Mouse (Mus musculus) heart, adult 11 months (tissue): ENCODE measurements around the gene Mdm2.
"Not testable (repeated sequence)": the region's sequence is repeated elsewhere in the genome, so short reads cannot be mapped to it uniquely, and the experiment has no call there.

Experiments
- DNase-seq: peaks from one replicate; pipeline ENCODE4 v3.0.0; 2022

Gene Mdm2

DNA sequence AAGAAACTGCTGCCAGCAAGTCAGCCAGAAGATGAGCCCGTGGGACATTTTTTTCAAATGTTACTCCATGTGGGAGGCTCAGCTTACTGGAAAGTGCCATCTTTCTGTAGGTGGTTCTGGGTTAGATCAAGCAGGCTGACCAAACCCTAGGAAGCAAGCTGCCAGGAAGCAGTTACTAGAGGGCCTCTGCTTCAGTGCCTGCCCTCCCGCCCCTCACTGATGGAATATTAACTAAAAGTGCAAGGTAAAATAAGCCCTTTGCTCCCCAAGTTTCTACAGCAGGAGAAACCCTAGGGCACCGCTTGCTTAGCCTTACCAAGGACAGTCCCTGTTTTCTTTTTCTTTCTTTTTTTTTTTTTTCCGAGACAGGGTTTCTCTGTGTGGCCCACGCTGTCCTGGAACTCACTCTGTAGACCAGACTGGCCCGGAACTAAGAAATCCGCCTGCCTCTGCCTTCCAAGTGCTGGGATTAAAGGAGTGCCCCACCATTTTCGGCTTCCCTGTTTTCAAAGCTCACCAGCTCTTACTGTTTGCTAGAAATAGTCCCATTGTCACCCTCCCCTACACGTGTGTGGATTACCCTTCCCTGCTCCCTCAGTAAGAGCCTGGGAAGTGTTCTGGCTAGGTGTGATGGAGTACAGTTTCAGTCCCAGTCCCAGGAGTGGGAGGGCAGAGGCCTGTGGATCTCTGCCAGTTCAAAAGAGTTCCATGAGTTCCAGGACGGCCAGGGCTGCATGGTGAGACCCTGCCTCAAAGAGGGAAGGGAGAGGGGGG lies 37.9 kb upstream of the Mdm2 start:
- DNase-seq = no peak

DNA sequence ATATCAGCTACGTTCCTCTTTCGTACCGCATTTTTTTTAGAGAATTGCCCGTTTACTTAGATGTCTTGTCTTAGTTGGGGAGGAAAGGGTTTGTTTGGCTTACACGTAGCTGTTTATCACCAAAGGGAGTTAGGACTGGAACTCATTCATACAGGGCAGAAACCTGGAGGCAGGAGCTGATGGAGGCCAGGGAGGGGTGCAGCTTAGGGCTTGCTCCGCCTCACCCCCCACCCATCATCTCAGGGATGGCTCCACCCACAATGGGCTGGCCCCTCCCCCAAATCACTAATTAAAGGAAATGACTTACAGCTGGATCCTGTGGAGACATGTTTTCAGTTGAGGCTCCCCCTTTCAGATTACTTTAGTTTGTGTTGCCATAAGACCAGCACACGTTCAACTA lies 37.2 kb upstream of the Mdm2 start:
- DNase-seq = no peak

DNA sequence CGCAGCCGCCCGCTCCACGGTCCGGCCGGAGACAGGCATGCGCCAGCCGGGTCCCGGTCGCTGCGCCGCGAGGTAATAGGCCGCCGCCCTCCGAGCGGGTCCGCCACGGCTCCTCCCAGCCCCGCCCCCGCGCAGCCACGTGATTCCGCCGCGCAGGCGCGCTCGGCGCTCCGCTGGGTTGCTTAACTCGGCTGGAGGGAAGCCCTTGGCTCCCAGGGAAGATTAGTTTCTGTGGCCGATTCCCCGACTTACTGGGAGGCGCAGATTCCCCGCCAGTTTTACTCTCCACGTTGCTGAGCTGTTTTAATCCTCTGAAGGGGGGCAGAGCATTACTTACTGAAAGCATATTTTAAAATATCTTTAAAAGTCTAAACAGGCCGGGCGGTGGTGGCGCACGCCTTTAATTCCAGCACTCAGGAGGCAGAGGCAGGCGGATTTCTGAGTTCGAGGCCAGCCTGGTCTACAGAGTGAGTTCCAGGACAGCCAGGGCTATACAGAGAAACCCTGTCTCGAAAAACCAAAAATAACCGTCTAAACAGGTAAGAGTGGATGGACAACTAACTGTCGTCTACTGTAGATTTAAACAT lies 35.8 kb upstream of the Mdm2 start, which contains the start of gene Slc35e3:
Gene Slc35e3 (minus strand): TSS at position 69 of the 587 bp plus-strand sequence.
- DNase-seq = peak; percentile 100

DNA sequence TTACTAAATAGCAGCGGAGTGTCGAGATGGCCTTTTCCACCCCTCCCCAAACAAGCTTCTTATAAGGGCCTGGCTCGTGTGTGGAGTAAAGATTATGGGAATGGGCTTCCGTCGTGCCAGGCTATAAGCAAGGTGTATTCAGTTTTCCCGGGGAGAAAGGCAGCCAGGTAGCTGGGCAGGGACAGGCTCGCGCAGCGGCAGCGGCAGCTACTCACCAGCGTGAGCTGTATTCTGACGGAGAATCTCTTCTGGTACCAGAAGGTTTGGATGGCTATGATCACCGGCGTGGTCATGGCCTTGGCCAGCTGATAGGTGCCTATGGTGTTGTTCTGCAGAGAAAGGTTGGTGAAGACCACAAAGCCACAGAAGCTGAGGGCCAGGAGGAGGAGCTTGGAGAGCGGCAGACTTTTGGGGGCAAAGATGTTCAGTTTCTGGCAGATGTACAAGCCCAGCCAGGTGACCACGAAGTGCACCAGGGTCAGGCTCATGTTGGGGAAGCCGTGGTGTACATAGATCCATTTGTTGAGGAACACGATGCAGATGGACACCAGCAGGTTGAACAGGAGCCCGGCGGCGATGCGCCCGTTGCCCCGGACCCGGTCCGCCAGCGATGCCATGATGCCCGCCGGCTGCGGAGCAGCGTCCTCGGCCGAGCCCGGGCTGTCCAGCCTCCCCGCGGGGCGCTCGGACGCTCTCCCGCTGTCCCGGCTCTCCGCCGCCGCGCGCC lies 35.2 kb upstream of the Mdm2 start:
- DNase-seq = peak; percentile 89

DNA sequence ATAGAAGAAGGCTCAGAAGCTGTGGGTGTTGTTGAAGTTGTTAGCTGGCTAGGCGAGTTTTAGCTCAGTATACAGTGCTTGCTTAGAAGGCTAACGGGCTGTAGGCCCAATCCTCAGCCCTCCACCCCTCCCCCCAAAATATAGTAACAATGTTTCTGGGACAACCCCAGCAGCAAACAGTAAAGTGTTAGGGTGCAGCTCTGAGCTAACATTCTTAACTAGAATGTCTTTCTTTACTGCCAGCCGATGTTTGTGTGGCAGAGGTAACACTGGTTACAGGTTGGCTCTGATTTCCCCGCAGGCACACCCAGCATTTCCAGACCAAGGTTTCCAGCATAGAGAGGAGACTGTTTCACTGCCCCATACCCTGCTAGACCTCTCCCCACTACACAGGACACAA lies 33.4 kb upstream of the Mdm2 start:
- no peak for DNase-seq

DNA sequence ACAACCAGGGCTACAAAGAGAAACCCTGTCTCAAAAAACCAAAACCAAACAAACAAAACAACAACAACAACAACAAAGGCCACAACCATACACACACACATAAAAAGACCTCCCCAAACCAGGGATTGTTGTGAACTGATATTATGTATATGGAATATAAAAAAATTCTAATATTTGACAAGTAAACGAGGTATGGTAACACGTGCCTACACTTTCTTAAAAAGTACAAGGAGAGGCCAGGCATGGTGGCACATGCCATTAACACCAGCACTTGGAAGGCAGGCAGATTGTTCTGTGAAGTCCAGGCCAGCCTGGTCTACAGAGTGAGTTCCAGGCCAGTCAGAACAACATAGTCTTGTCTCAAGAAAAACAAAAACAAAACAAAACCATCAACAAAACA lies 32.6 kb upstream of the Mdm2 start:
- no peak for DNase-seq

DNA sequence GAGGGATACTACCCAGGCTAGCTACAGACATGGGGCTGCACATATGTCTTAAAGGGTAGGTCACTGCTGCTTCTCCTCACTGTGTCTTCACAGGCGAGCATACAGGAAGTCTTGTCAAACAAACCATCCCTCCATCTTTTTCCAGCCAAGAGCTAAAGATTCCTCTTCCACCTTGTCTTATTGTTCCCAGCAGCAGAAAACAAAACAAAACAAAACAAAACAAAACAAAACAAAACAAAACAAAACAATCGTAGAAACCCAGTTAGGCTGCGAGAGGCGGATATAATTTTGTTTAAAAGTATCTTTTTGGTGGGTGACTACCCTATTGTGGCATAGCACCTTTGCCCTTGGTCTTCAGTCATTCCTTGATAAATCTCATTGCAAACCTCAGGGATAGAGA lies 32.1 kb upstream of the Mdm2 start:
- DNase-seq = no peak

DNA sequence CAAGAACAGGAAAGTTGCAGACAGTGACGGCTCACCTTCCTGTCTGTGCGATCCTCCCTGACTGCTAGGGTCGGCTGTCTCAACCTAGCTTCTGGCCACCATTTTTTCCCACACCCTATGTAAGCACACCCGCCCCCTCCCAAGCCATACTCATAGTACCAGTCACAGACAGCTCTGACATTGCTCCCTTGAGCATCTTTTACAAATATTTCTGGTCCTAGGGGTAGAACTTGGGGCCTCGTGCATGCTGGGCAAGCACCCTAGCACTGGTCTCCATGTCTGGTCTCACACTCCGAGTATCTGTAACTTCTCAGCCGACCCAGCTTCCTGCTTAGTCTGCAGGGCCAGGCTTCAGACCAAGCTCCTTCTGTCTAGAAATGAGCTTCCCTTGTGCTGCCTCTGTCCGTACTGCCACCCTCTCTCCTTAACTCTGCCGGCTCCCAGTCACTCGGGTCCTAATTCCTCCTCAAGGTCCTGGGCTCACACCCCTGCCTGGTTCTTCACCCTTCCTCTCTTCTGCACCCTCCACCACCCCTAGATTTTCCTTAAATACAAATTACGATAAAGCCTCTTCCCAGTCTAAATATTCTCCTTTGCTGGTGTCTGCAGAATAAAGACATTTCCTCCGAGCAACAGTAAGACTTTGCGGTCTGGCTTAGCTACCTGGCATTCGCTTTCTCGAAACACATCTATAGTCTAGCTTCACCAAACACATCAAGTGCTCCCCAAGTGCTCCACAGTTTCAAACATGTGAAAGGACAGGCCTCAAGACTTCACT lies 31.3 kb upstream of the Mdm2 start:
- DNase-seq = no peak

DNA sequence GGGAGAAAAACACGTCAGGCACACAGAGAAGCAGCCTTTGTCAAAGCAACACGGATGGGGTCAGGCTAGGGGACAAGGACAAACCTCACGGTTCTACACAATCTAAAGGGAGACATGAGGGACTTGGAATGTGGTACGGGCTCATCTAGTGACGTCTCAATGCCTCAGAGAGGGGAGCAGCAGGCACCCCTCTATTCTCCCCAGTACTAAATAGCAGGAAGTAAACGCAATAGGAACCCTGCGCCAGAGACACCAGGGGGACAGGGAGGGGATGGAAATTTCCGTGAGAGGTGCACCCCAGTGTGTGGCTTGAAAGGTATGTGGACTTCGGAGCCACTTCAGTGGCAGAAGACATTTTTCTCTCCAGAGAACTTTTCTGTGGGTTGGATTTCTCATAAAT lies 30.4 kb upstream of the Mdm2 start:
- no peak for DNase-seq

DNA sequence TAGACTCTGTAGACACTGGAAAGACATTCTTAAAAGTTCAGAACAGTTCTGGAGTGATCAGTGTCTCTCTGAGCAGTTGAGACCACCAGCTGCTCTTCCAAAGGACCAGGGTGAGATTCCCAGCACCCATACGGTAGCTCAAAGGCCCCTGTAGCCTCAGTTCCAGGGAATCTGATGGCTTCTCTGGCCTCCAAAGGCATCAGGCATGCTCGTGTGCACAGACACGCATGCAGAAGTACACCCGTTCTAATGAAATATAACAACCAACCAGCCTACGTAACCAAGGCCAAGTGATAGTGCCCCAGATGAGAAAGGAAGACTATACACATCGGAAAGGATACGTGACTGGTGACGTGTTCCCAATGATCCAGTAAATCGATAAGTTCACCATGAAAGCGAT lies 29.6 kb upstream of the Mdm2 start:
- DNase-seq = no peak

DNA sequence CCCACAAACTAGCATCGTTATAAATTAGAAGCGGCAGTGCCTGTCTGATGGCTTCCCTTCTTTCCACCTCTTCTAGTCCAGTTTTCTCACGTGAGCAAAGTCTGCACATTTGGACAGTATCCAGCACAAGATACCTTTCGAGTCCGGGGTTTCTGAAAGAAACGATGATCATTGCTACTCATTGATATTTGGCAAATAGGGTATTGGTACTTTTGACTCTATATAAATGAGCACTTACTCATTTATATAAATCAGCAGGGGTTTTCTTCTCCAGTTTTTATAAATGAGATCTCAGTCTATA lies 29.0 kb upstream of the Mdm2 start:
- no peak for DNase-seq

DNA sequence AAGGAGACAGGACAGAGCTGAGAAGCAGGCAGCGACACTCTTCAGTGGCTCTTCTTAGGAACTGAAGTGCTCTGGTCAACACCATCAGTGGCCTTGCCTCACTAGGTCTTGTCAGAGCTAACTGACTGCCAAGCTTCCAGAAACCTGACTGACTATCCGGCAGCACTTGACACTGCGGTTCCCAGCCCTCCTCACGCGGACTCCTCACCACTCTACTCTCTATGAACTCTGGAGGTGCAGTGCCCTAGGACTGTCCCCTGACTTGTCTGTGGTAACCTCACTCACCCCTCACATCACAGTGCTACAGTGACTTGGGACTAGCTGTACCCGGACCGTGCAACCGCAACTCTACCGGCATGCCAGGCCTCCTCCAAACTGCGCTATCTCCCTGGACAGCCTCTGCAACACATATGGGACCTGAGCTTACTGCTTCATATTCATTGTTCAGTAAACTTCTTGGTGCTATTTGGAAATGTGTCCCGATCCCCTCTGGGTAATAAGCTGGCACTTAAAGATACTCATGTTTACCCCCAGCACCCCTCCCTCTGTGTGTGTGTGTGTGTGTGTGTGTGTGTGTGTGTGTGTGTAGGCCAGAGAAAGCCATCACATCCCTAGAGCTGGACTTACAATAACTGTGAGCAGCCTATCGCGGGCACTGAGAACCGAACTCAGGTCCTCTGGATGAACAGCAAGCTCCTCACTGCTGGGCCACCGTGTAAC lies 28.5 kb upstream of the Mdm2 start:
- DNase-seq = no peak

DNA sequence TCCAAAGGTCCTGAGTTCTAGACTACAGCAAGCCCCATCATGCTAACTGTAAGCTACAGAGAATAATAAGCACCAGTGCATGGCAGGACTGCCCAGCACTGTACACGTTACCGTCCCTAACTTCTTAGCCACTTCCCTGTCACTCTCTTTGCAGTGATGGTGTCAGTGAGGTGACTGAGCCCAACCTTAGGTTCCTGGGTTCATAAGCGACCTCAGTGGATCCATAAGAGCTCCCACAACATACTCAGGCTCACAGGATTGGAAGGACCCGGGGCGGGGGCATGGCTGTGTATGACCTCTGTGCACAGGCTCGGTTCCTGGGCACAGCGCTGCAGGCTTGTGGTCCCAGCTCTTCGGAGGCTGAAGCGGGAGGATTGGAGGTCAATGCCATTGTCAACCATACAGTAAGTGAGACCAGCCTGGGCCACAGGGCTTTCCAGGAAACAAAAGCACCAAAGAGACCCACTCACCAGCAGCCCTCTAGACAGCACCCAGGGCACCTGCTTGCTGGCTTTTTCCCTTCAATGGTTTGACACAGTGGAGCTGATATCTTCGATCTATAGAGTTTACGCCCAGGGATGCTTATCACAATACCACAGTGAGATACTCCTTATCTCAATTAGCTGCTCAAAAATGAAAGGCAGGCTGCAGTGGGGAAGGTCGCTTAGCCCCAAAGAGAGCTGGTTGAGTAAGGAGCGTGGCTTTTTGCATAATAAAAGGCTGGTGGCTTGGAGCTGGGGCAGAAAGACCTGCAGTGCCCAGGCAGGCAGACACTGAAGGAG lies 27.8 kb upstream of the Mdm2 start:
- DNase-seq = no peak

DNA sequence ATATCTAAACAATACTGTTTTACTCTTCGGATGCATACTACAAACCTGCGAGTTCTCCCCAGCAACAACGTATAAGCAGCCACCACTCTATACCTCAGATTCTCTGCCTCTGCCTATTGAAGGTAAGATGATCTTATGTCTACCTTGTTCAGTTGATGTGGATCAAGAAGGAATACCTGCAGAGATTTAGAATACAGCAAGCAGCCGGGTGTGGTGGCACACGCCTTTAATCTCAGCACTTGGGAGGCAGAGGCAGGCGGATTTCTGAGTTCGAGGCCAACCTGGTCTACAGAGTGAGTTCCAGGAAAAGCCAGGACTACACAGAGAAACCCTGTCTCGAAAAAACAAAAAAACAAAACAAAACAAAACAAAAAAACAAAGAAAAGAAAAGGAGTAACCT lies 26.9 kb upstream of the Mdm2 start:
- DNase-seq = not testable (repeated sequence)

DNA sequence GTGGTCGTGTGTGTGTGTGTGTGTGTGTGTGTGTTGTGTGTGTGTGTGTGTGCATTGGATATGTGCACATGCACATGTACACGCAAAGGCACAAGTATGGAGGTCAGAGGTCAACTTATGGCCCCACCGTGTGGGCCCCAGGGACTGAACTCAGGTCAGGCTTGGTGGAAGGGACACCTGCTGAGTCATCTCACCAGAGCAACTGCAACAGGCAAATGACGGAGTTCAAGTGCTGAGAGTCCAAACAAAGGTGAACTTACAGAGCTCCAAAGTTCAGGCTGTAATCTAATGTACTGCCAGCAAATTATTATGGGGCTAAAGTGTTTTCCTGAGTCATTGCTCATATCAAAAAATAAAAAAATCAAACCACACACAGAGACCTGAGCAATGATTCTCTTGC lies 26.5 kb upstream of the Mdm2 start:
- DNase-seq = no peak

DNA sequence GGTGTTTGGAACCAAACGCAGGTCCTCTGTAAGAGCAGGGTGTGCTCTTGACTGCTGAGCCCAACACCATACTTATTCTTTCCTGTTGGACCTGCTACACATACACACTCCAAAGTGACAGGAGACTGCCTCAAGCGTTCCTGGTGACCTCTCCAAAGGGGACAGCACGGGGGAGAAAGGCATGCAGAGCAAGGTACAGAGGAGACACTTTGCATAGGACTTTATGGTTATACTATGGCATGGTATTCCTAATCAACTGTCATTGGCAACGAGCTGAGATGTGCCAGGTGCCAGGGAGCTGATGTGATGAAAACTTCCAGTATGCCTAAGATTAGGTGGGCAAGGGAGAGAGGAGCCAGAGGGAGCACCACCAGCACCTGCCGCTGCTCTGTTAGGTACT lies 26.0 kb upstream of the Mdm2 start:
- no peak for DNase-seq

DNA sequence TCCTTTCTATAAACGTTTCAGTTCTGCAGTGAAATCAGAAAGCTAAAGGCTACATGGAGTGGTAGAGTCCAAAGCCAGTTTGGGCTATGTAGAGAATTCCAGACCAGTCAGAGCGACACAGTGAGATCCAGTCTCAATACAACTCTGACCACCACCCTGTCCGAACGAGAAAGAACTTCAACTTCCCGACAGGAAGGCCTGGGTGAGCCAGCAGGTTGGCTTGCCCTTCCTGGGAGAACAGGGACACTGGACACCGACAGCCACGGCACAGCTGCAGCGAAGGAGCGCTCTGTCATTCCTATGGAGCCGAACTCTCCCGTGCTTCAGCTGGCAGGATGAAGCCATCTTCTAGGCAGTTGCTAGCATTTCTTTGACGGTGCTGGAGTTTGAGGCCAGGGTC lies 24.8 kb upstream of the Mdm2 start:
- not testable (repeated sequence) for DNase-seq

DNA sequence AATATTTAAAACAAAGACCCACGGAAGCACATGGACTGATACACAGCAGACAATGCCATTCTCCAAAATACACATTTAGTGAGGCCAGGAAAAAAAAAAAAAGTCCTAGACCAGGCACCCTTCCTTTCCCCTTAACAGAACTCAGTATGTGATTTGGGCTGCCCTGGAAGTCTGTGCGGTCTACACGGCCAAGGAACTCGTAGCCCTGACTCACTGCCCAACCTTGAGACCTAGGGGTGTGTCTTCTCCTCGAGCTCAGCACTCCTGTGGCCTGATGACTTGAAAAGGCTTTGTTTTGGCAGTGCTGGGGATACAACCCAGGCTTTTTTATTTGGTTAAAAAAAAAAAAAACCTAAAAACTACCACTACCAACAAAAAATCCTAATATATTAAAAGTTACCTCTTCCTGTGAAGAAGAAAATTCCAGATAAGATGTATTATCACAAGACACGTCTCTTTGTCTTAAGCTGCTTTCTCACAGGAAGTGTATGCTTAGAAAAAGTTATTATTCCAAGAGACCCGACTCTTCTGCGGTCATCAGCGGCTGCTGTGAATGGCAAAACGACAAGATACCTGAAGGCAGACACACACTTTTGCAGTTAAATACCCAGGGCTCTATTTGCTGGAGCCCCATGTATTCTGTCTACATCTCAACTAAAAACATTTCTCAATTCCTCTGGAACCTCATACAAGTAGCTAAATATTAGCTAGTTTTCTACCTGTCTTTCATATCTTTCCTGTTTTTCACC lies 23.7 kb upstream of the Mdm2 start:
- not testable (repeated sequence) for DNase-seq

DNA sequence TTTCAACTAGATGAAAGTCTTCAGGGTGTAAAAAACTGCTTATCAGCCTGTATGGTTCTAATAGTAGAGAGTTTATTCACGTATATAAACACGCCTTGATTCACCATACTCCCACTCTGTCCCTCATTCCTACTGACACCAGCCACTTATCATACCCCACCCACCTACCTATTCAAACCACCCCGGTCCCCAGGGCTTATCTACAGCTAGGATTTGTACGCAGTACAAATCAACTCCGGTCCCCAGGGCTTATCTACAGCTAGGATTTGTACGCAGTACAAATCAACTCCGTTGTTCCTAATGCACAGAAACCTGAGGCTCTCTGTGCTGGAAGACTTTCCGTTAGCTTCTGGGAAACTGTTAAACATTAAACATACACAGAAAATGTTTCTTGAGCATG lies 23.1 kb upstream of the Mdm2 start:
- DNase-seq = not testable (repeated sequence)

DNA sequence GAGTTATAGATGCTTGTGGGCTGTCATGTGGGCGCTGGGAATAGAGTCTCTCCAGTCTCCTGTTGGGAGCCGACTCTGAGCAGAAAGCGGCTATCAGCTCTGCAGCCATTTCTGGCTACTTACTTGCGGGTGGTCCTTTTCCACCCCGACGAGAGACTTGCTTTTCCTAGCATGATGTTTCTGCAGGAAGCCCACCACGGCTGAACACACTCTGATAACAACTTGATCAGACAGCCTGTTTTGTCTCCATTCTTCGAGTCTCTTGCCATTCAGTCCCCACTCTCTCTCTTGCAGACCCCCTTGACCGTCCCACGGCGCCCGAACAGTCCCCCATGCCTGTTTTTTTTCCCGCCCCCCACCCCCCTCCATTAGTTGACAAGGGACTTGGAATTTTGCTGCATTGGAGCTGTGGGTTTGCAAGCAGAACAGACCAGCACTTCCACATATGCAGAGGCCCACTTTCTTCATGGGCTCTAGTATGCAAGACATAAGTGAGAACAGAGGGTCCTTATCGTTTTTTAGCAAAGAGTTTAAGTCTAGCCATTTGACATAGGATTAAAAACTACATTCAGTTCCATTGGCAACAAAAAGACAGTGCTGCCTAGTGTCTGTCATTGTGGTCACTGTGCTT lies 22.5 kb upstream of the Mdm2 start:
- no peak for DNase-seq

DNA sequence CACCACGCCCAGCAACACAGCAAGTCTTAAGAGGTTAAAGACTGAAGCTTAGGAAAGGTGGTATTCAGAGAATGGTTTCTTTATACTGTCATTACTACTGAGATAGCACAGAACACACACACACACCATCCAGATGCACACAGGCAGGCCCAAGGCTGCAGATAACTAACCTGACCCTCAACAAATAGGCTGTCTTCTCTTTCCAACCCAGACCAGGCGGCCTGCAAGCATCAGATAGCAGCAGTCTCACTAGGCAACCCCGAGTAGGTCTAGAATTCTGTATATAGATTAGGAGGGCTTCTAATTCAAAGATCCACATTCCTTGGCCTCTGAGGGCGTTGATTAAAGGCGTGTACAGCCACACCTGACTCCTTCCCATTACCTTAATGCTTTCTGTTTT lies 21.6 kb upstream of the Mdm2 start:
- DNase-seq = no peak
